In the genomic region with DNA sequence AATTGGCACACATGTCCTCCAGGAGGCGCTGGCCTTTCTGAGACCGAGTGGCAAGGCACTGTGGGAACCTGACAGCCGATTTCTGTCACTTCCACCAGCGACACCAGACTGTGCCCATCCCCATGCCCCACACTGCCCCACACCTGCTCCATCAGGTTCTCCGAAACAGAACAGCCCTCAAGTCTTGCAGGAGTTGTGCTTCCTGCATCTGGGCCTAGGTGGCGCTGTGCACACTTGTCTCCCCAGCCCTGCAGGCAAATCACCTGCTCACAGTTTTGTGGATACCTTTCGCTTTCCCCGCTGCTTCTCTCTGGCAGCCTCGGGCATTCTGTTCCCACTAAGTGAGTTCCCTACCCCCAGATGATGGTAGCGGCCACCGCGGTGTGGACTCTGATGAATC, we compare ENCODE assay signal across 8 mouse cellular contexts.
DNase-seq lines count a peak whose midpoint lies in the region; ATAC-seq and TF ChIP-seq lines count a peak whose summit lies in the region.

No protein-coding gene starts in this region.

- no peaks in the 10 kb centered on the region for H3K27me3 ChIP-seq in hindbrain, postnatal 0 days (ENCODE audit: insufficient read depth, low read length)
- H3K27me3 ChIP-seq in megakaryocyte, embryonic 14.5 days (replicated peaks): peaks cover 86% of the 10 kb centered on the region

- H3K9me3 ChIP-seq in hindbrain, postnatal 0 days (ENCODE audit: low read length): no peaks in the 10 kb centered on the region
- peaks cover 13% of the 10 kb centered on the region for H3K9me3 ChIP-seq in megakaryocyte, embryonic 14.5 days

- intact Hi-C loops in left cerebral cortex, adult 2 months (cut with DNase I): loop anchor here (2.0 to 5.0 kb wide), 3 partner anchors 77 to 144 kb away; no protein-coding TSS in a partner anchor

- DNase-seq in ZHBTc4 (ENCODE audit: low read depth, low spot score): peak; percentile 86
- DNase-seq in gastrocnemius, adult 8-10 months (ENCODE audit: low spot score in 2 of 2): peak; percentile 48 to 58
- DNase-seq in hindbrain, postnatal 0 days (ENCODE audit: low spot score): peak; percentile 86
- peak; percentile 78 to 89 for DNase-seq in left cerebral cortex, adult 2 months (ENCODE audit: extremely low spot score in 1 of 2, low spot score in 2 of 2)
- DNase-seq in right cerebral cortex, postnatal 14 days: peak; percentile 85
- DNase-seq in urinary bladder, postnatal 25 days (ENCODE audit: low spot score): peak; percentile 83

- no peaks in the 10 kb centered on the region for H3K36me3 ChIP-seq in hindbrain, postnatal 0 days (ENCODE audit: insufficient read depth, low read length)
- no peaks in the 10 kb centered on the region for H3K36me3 ChIP-seq in megakaryocyte, embryonic 14.5 days (replicated peaks; ENCODE audit: low read length)

- H3K27ac ChIP-seq in hindbrain, postnatal 0 days: no peak overlapping the region
- H3K27ac ChIP-seq in left cerebral cortex, adult 2 months: peak overlapping the region; percentile 58; the same call in 1 of the 2 replicates

- H3K4me2 ChIP-seq in hindbrain, postnatal 0 days (ENCODE audit: low read depth, low read length): peak overlapping the region; percentile 48

- WGBS in hindbrain, postnatal 0 days: 5% methylated on average over 12 of the region's 12 CpGs

- H3K4me3 ChIP-seq in hindbrain, postnatal 0 days (ENCODE audit: low read length): peak overlapping the region; percentile 2; the same call in 1 of the 2 replicates
- peak overlapping the region; percentile 45 for H3K4me3 ChIP-seq in left cerebral cortex, adult 2 months
- peak overlapping the region; percentile 73 for H3K4me3 ChIP-seq in megakaryocyte, embryonic 14.5 days (replicated peaks)

- no peak overlapping the region for H3K9ac ChIP-seq in hindbrain, postnatal 0 days (replicated peaks; ENCODE audit: low read length)

- TF ChIP-seq CTCF in hindbrain, postnatal 0 days (IDR thresholded peaks at IDR 0.05; ENCODE audit: low read depth): peak; percentile 95
- peak; percentile 90 for TF ChIP-seq CTCF in left cerebral cortex, adult 2 months (IDR thresholded peaks at IDR 0.05)

- ATAC-seq in common myeloid progenitor, adult 5-6 weeks (replicated peaks; ENCODE audit: low read depth, poor library complexity, severe bottlenecking): peak; percentile 88
- peak; percentile 80 for ATAC-seq in hindbrain, postnatal 0 days

- no peaks in the 10 kb centered on the region for H3K4me1 ChIP-seq in hindbrain, postnatal 0 days (ENCODE audit: insufficient read depth, low read length)
- peaks cover 8% of the 10 kb centered on the region; the same call in 1 of the 2 replicates for H3K4me1 ChIP-seq in megakaryocyte, embryonic 14.5 days

Comparison
In these comparisons a context has a peak if more than half of its experiments do, and no peak if none do; other contexts are left out.
1. H3K4me3 ChIP-seq: peak in every context shown above with its lines; median percentile 73 in megakaryocyte, embryonic 14.5 days; 45 in left cerebral cortex, adult 2 months; 2 in hindbrain, postnatal 0 days.